Mouse (Mus musculus) limb, embryonic 12.5 days (tissue): ENCODE results near the gene Nmrk1. TPM values are rescaled to one million over a fixed set of nuclear protein-coding genes. Genes with fewer than 3 reads are reported as not detected.

Experiments used
- ATAC-seq: fragments of 200-750 bp; cut with Nextera tagmentation; 2 replicates; pipeline ENCODE4 v1.8.0; 2017; ENCODE audit warnings: low read depth, moderate TSS enrichment; ENCODE audit not compliant: insufficient number of reproducible peaks, insufficient read depth, low FRiP score, low TSS enrichment
- H3K27ac ChIP-seq: fragments of 300-500 bp; sonication (generic); 2 replicates; pipeline ENCODE4 v1.5.1; 2016; ENCODE audit warnings: mild to moderate bottlenecking, moderate library complexity
- H3K27me3 ChIP-seq: fragments of 300-500 bp; sonication (generic); 2 replicates; pipeline ENCODE4 v1.6.1; 2016; ENCODE audit warnings: mild to moderate bottlenecking, moderate library complexity
- H3K36me3 ChIP-seq: fragments of 300-500 bp; sonication (generic); 2 replicates; pipeline ENCODE4 v1.6.1; 2016; ENCODE audit warnings: mild to moderate bottlenecking, moderate library complexity
- H3K4me1 ChIP-seq: fragments of 300-500 bp; sonication (generic); replicated peaks from 2 replicates; pipeline ENCODE4 v1.6.1; 2016
- H3K4me2 ChIP-seq: fragments of 300-500 bp; sonication (generic); 2 replicates; pipeline ENCODE4 v1.6.1; 2016; ENCODE audit warnings: mild to moderate bottlenecking, moderate library complexity
- H3K4me3 ChIP-seq: fragments of 300-500 bp; sonication (generic); replicated peaks from 2 replicates; pipeline ENCODE4 v1.5.1; 2016; ENCODE audit warnings: mild to moderate bottlenecking
- H3K9ac ChIP-seq: fragments of 300-500 bp; sonication (generic); replicated peaks from 2 replicates; pipeline ENCODE4 v1.6.1; 2016; ENCODE audit warnings: mild to moderate bottlenecking, moderate library complexity
- H3K9me3 ChIP-seq: fragments of 300-500 bp; sonication (generic); 2 replicates; pipeline ENCODE4 v1.6.1; 2016; ENCODE audit warnings: mild to moderate bottlenecking, moderate library complexity
- WGBS: fragments of 180-500 bp; shearing (Covaris S2); methylation state at CpG from one replicate; pipeline ENCODE4 v1.1.7; 2016; 5-methylcytosine and 5-hydroxymethylcytosine counted together
- polyA plus RNA-seq: library from polyadenylated mRNA; unstranded; fragments of >200 nt; fragmentation: Nextera tagmentation; extraction: Ambion mirVana; gene quantifications from 2 replicates; pipeline ENCODE4 v1.2.1, GENCODE M21; 2016

The Nmrk1 gene
- polyA plus RNA-seq, 1 experiment from 2014 or later = 11.2 TPM

DNA sequence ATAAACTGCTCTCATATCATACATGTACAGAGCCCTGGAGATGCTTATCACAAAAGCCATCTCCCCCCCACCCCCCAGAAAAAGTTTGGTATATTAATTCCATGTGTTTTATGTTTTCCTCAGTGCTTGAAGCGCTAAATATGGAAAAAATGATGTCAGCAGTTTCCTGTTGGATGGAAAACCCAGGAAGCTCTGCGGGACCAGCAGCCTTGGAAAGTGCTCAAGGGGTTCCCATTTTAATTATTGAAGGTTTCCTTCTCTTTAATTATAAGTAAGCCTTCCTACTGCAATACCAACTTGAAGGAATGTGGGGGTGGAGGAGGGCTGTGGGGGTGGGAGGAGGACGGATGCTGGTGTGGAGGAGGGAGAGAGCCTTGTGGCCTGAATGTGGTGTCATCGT, 9.3 kb downstream of the Nmrk1 start:
- no peak overlapping the region for H3K4me3 ChIP-seq
- 58% methylated on average over 4 of the region's 4 CpGs for WGBS
- H3K9ac ChIP-seq = no peak overlapping the region
- no peak overlapping the region for H3K4me2 ChIP-seq
- no peaks in the 10 kb centered on the region for H3K9me3 ChIP-seq
- no peaks in the 10 kb centered on the region for H3K4me1 ChIP-seq
- ATAC-seq = no peak
- peaks cover 4% of the 10 kb centered on the region; the same call in 1 of the 2 replicates for H3K36me3 ChIP-seq
- no peaks in the 10 kb centered on the region for H3K27me3 ChIP-seq
- no peak overlapping the region for H3K27ac ChIP-seq

DNA sequence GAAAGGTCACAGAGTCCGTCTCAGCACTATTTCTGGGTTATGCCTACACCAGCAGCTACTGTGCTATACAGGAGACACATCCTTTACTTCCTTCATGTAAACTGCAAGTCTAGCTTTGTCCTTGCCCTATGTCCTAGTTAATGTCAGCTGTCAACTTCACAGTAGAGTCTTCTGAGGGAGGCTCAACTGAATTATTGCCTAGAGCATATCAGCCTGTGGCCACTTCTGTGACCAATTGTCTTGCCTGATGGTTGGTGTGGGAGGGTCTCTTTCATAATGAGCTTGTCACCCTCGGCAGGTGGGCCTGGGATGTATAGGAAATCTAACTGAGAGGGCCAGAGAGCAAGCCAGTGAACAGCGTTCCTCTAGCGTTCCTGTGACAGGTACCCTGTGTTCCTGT, 11.7 kb downstream of the Nmrk1 start:
- no peak overlapping the region for H3K4me2 ChIP-seq
- peaks cover 4% of the 10 kb centered on the region; the same call in 1 of the 2 replicates for H3K36me3 ChIP-seq
- no peak overlapping the region for H3K9ac ChIP-seq
- no peaks in the 10 kb centered on the region for H3K9me3 ChIP-seq
- ATAC-seq = no peak
- H3K27me3 ChIP-seq = no peaks in the 10 kb centered on the region
- no peak overlapping the region for H3K27ac ChIP-seq
- no peaks in the 10 kb centered on the region for H3K4me1 ChIP-seq
- H3K4me3 ChIP-seq = no peak overlapping the region
- 58% methylated on average over 4 of the region's 4 CpGs for WGBS

DNA sequence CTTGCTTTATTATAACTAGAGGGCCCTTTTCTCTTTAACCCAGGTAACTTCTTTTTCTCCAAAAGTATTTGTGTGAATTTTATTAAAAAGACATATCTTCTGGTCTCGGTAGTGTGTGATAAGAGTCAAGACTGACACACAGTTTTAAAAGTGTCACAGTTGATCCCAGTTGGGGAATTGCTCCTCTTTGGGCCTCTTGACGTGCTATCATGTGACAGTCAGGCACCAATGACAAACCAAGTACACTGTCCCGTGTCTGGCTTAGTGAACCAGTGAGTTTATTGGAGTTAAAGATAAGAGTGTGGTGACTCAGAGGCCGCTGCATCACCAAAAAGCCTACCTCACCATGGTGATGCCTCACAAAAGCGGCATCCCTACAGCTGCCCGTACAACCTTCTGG, 12.3 kb downstream of the Nmrk1 start:
- 78% methylated on average over 6 of the region's 6 CpGs for WGBS
- ATAC-seq = no peak
- Histone ChIP-seq H3K27me3 (no peaks in the 10 kb centered on the region), H3K4me1 (no peaks in the 10 kb centered on the region), H3K4me2 (no peak overlapping the region), H3K9ac (no peak overlapping the region), H3K36me3 (peaks cover 4% of the 10 kb centered on the region; the same call in 1 of the 2 replicates), H3K4me3 (no peak overlapping the region), H3K27ac (no peak overlapping the region), H3K9me3 (no peaks in the 10 kb centered on the region)

DNA sequence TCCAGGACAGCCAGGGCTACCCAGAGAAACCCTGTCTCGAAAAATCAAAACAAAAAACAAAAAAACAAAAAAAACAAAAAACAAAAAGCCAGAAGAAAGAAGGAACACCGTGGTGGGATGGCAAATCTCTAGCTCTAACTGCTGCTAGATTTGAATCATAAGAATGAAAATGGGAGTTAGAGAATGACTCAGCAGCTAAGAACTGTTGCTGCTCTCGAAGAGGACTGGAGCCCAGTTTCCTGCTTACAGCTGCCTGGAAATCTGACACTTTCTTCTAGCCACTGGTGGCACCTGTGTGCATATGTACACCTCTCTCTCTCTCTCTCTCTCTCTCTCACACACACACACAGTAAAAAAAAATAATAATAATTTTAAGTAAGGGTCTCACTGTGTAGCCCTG, 14.6 kb downstream of the Nmrk1 start:
- Histone ChIP-seq H3K4me2 (no peak overlapping the region), H3K27me3 (no peaks in the 10 kb centered on the region), H3K9me3 (no peaks in the 10 kb centered on the region), H3K9ac (no peak overlapping the region), H3K4me3 (no peak overlapping the region), H3K4me1 (no peaks in the 10 kb centered on the region; the same call in 1 of the 2 replicates), H3K27ac (no peak overlapping the region), H3K36me3 (peaks cover 4% of the 10 kb centered on the region; the same call in 1 of the 2 replicates)
- WGBS = 67% methylated on average over 3 of the region's 3 CpGs
- no peak for ATAC-seq

DNA sequence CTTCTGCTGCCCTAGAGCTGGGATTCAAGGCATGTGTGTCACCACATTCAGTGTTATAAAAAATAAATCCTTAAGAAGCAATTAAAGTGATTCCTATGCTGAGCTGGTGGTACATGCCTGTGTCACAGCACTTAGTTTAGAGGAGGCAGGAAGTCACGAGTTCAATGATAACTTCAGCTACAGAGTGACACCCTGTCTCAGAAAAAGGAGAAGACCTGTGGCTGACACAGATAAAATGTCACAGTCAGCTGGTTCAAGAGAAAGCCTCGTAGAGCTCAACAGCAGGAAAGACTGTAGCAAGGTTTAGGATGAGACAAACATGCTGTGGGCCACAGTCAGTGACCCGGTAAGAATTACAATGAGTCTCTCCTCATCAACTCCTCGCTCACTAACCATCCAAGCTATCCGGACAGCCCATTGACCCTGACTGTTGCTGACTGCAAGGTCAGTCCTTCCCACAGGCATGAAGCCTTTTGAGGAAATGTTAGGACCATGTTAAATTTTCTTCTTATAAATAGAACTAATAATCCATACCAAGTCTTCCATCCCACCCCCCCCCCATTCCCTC, 15.2 kb downstream of the Nmrk1 start:
- no peak overlapping the region for H3K27ac ChIP-seq
- H3K4me1 ChIP-seq = no peaks in the 10 kb centered on the region; the same call in 1 of the 2 replicates
- no peak overlapping the region for H3K4me3 ChIP-seq
- H3K4me2 ChIP-seq = no peak overlapping the region
- no peak for ATAC-seq
- H3K9me3 ChIP-seq = no peaks in the 10 kb centered on the region
- peaks cover 4% of the 10 kb centered on the region; the same call in 1 of the 2 replicates for H3K36me3 ChIP-seq
- no peaks in the 10 kb centered on the region for H3K27me3 ChIP-seq
- no peak overlapping the region for H3K9ac ChIP-seq
- WGBS = 81% methylated on average over 5 of the region's 5 CpGs

DNA sequence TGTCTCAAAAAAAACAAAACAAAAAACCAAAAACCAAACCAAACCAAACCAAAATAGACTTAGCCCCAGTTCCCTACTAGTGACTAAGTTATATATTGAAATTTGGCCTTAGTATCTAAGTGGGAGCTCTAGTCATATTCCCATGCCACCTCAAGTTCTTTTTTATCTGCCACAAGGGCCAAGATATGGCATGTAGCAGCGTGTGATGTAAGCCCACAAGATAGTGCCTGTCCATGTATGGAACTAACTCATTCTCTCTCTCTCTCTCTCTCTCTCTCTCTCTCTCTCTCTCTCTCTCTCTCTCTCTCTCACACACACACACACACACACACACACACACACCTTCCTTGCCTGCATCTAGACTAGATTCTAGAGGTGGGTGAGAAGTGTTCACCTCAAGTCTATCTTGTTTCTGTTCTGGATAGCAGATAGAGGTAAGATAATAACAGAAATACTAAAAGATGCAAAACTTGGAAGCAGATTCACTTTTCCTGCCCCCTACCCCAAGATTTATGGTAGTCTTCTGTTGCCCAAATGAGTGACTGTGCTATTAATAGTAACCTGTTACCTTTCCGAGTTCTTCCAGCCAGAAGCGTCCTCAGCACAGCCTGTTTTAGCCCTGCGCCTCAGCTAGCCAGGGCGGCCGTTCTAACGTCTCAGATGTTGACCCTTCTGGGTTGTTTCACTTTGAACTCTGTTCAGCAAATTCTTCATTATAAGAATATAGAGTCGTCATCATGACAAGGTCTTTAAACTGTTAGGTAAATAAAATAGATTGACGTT, 16.2 kb downstream of the Nmrk1 start:
- 46% methylated on average over 9 of the region's 9 CpGs for WGBS
- Histone ChIP-seq H3K9ac (no peak overlapping the region), H3K27ac (no peak overlapping the region), H3K4me1 (no peaks in the 10 kb centered on the region; the same call in 1 of the 2 replicates), H3K36me3 (no peaks in the 10 kb centered on the region), H3K27me3 (no peaks in the 10 kb centered on the region), H3K4me3 (no peak overlapping the region), H3K9me3 (no peaks in the 10 kb centered on the region), H3K4me2 (no peak overlapping the region)
- no peak for ATAC-seq

DNA sequence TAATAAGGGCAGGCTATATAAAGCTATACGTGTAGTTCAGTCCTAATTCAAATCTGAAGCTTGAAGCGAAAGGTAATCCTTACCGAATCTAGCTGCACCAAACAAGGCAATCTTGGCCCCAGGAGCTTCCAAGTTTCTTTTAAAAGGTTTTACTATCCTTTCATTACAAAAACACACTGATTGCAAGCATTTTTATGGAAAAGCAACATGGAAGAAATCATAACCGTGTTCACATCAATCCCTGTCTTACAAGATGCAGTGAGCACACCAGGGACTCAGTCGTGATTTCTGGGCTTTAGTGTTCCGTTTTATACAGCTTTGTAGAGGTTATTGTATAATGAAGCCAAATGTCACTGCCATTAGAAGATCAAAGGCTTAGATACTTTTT, 16.8 kb downstream of the Nmrk1 start:
- H3K4me2 ChIP-seq = no peak overlapping the region
- no peaks in the 10 kb centered on the region for H3K27me3 ChIP-seq
- H3K27ac ChIP-seq = no peak overlapping the region
- 64% methylated on average over 6 of the region's 6 CpGs for WGBS
- H3K4me3 ChIP-seq = no peak overlapping the region
- H3K9me3 ChIP-seq = no peaks in the 10 kb centered on the region
- H3K4me1 ChIP-seq = no peaks in the 10 kb centered on the region; the same call in 1 of the 2 replicates
- ATAC-seq = no peak
- H3K36me3 ChIP-seq = no peaks in the 10 kb centered on the region
- no peak overlapping the region for H3K9ac ChIP-seq

DNA sequence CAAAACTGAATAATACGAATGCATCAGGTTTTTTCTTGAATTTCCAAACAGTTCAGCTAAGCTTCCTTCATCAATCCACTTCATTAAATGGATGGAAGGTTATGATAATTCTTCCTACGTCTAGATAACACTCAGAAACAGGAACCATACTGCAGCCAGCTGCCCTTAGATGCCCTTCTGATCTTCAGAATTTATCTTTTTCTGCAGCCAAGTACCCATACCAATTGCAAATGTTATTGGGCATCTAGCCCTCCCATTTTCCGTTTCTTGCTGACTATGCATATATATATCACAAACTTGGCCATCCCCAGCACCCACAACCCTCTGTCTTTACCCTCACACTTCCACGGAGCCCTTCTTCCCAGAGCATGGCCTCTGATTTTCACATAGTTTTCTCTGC, 18.2 kb downstream of the Nmrk1 start:
- Histone ChIP-seq H3K27me3 (no peaks in the 10 kb centered on the region), H3K27ac (no peak overlapping the region), H3K9ac (no peak overlapping the region), H3K36me3 (no peaks in the 10 kb centered on the region), H3K4me2 (no peak overlapping the region), H3K4me1 (no peaks in the 10 kb centered on the region; the same call in 1 of the 2 replicates), H3K9me3 (no peaks in the 10 kb centered on the region), H3K4me3 (no peak overlapping the region)
- no peak for ATAC-seq
- whole genome bisulfite sequencing = 86% methylated on average over 4 of the region's 4 CpGs

DNA sequence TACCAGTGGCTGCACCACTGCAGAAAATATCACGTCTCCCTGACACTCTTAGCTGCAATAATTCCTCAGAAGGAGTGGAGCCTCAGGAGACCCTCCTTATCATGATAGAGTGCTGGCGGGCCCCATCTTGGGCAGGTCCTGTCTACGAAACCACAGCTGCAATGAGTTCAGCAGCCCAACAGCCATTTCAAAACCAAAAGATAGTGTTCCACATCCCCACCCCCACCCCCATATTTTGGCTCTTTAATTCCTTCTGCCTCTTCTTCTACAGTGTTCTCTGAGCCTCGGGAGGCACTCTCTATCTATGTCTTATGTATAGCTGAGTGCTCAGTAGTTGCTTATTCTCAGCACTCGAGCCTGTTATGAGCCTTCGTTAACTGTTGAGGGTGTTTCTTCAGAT, 18.7 kb downstream of the Nmrk1 start:
- no peaks in the 10 kb centered on the region; the same call in 1 of the 2 replicates for H3K4me1 ChIP-seq
- WGBS = 80% methylated on average over 6 of the region's 6 CpGs
- no peak overlapping the region for H3K27ac ChIP-seq
- no peaks in the 10 kb centered on the region for H3K27me3 ChIP-seq
- no peaks in the 10 kb centered on the region for H3K36me3 ChIP-seq
- no peak overlapping the region for H3K9ac ChIP-seq
- H3K9me3 ChIP-seq = no peaks in the 10 kb centered on the region
- no peak for ATAC-seq
- no peak overlapping the region for H3K4me3 ChIP-seq
- H3K4me2 ChIP-seq = no peak overlapping the region

DNA sequence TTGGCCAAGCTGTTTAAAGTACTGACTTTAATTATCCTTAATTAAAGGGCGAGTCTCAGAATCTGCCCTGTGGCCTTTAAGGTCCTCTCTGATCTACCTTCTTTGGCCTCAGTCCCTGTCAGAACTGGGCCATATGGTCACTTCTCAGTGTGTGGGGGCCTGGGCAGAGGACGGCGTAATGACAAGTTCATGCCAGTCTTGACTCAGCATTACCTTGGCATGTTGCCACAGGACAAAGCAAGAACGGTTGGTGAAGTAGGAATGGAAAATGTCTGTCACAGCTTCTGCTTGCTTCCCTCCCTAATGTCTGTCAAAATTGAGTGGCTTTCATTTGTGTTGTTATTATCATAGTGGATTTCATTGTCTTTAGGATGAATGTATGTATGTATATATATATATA, 20.8 kb downstream of the Nmrk1 start:
- Histone ChIP-seq H3K9me3 (no peaks in the 10 kb centered on the region), H3K4me3 (no peak overlapping the region), H3K9ac (no peak overlapping the region), H3K4me2 (no peak overlapping the region), H3K27me3 (no peaks in the 10 kb centered on the region), H3K4me1 (no peaks in the 10 kb centered on the region; the same call in 1 of the 2 replicates), H3K27ac (no peak overlapping the region), H3K36me3 (no peaks in the 10 kb centered on the region)
- no peak for ATAC-seq
- WGBS = 32% methylated on average over 4 of the region's 4 CpGs

DNA sequence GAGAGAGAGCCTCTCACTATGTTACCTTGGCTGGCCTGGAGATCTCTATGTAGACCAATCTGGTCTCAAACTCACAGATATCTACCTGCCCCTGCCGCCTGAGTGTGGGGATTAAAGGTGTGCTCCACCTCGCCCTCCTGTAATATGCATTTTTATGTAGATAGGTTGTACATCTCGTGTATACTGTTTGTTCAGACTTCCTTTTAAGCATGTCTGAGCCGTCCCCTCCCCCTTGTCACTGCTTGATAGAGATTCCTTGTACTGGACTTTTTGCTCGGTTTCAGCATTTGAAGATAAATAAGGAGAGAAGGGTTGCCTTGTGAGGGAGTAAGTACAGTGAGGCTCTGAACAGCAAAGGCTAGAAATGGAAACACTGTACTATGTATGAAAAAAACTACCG, 21.3 kb downstream of the Nmrk1 start:
- Histone ChIP-seq H3K4me2 (no peak overlapping the region), H3K36me3 (no peaks in the 10 kb centered on the region), H3K27ac (no peak overlapping the region), H3K4me1 (no peaks in the 10 kb centered on the region; the same call in 1 of the 2 replicates), H3K4me3 (no peak overlapping the region), H3K9ac (no peak overlapping the region), H3K9me3 (no peaks in the 10 kb centered on the region), H3K27me3 (no peaks in the 10 kb centered on the region)
- no peak for ATAC-seq
- 78% methylated on average over 6 of the region's 6 CpGs for WGBS
